Mouse (Mus musculus) left cerebral cortex, adult 11 months (tissue): ENCODE results near the gene Cdca4.
"Not testable (repeated sequence)": the region's sequence is repeated elsewhere in the genome, so short reads cannot be mapped to it uniquely, and the experiment has no call there.

Experiments used
- DNase-seq: peaks from one replicate; pipeline ENCODE4 v3.0.0; 2022; ENCODE audit warnings: low spot score

The Cdca4 gene

DNA sequence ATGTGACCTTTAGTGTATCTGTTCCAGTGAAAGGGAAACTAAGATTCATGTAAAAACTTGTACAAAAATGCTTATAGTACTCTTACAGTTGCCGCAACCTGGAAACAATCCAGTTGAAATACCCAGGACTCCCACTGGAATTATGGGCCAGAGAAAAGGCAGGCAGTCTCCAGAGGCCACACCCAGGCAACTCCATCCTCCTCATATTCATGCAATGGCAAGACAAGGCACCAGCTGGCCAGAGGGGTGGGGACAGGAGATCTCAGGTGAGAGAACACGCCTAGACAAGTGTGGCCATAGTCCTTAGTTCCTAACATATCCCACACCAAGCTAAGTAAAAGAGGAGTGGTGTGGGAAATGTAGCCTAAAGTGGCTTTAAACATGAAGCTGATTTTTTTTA lies 6.5 kb downstream of the Cdca4 start:
- DNase-seq, result no peak

DNA sequence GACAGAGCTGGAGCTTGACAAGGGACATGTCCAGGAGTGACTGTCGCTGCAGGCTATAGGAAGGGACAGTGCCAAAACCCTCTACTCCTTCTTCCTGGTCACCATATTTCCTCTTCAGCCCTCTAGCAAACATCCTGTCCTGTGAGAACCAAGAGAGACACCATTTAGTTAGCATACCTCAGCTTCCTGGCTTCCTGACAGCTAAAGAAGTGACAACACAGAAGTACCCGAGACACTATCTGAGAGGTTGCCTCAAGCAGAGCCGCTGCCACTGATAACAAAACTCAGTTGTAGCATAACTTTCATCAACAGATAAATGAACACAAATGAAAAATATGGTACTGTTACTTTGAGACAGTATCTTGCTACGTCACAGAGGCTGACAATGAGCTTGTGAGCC lies 7.2 kb downstream of the Cdca4 start:
- DNase-seq, result no peak

- DNase-seq, result no peak
Measured at GRCm38 (mm10) chr12:112821216-112821615, 8.0 kb downstream of the Cdca4 start.

GRCm38 (mm10) chr12:112820401-112820999 lies 8.7 kb downstream of the Cdca4 start:
- no peak for DNase-seq

- no peak for DNase-seq
Measured at GRCm38 (mm10) chr12:112819057-112819662, 10.1 kb downstream of the Cdca4 start.

DNA sequence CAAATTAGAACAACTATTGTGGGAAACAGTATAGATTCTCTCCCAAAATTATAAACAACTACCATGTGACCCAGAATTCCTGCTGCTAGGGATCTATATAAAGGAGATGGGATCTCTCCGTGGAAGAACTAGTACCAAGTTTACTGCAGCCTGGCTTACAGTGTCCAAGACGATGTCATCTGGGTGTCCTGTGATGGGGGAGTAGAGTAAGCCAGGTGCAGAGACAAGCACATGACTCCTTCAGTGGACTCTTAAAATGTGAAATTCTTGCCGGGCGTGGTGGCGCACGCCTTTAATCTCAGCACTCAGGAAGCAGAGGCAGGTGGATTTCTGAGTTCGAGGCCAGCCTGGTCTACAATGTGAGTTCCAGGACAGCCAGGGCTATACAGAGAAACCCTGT lies 12.4 kb downstream of the Cdca4 start:
- DNase-seq, result not testable (repeated sequence)

- no peak for DNase-seq
Measured at GRCm38 (mm10) chr12:112816294-112816693, 12.9 kb downstream of the Cdca4 start.

DNA sequence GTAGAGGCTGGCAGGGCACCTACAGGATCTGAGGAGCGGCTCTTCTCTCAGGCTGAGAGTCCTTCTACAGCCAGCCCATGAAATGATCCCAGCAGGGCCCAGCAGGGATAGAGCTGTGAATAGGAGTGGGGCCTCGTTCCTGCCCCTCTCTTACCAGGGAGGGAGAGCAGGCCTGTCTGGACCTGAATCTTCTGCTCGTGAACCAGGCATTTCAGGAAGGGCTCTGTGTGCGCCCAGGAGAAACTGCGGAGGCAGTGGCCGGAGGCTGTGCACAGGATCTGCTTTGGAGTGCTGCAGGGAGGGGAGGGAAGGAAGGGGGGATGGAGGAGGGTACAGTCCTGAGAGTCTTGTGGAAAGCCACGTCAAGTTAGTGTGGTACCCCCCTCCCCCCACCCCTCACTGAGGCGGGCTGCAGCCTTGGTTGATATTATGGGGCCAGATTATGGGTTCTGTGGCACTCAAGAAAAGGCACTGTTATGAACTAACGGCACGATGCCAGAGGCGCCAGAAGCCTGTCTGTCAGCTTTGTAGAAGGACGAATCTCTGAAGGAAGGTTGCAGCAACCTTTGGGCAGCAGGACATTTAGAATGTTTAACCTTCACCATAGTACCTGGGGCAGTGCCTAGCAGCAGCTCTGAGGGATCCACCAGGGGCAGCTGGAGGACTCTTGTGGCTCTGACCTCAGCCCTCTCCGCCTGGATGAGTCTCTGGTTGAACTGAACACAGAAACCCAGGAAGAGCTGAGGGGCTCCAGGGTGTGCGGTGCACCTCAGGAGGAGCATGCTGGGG lies 14.3 kb downstream of the Cdca4 start:
- DNase-seq, result no peak

DNA sequence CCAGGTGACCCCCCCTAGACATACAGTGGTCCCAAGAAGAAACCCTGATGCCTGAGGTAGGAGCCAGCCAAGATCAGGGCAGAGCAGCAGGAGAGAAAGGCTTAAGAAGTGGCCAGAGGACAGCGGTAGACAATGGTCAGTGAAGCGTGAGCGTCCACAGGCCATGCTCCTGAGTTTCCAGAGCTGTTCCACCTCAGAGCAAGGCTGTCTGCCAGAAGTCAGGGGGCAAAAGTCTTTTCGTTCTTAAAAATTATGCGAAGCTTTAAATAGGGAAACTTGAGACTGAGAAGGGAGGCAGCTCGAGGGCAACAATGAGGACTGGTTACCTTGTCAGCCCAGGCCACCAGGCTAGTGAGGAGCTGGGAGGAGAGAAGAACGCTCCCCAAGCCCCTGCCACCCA lies 15.9 kb downstream of the Cdca4 start:
- DNase-seq, result no peak

GRCm38 (mm10) chr12:112810092-112810885 lies 18.9 kb downstream of the Cdca4 start:
- no peak for DNase-seq

- DNase-seq, result no peak
Measured at GRCm38 (mm10) chr12:112809641-112810040, 19.6 kb downstream of the Cdca4 start.

- peak; percentile 90 for DNase-seq
Measured at GRCm38 (mm10) chr12:112808587-112809364, 20.4 kb downstream of the Cdca4 start, which contains the start of gene Clba1. Gene Clba1 (plus strand): TSS chr12:112808937.

GRCm38 (mm10) chr12:112808212-112808586 lies 21.0 kb downstream of the Cdca4 start:
- no peak for DNase-seq

- DNase-seq, result no peak
Measured at GRCm38 (mm10) chr12:112807796-112808195, 21.4 kb downstream of the Cdca4 start.

DNA sequence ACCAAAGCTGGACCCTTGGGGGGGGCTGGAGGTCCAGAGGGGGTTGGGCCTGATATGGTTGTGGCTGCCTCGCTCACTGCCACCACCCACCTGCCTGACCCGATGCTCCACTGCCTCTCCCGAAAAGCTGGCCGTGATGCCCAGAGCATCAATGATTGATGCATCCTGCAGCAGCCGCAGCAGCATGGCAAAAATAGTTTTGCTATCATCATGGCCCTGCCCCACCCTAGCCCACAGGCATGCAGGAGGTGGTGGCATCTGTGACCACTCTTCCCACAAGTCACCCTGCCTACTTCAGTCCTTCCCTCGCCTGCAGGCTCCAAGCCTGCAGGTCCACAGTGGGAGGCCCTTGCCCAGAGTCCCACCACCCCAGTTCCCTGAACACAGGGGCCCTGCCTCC lies 23.2 kb downstream of the Cdca4 start:
- no peak for DNase-seq

GRCm38 (mm10) chr12:112804046-112804445 lies 25.2 kb downstream of the Cdca4 start:
- DNase-seq, result no peak

GRCm38 (mm10) chr12:112802917-112803316 lies 26.3 kb downstream of the Cdca4 start:
- no peak for DNase-seq

DNA sequence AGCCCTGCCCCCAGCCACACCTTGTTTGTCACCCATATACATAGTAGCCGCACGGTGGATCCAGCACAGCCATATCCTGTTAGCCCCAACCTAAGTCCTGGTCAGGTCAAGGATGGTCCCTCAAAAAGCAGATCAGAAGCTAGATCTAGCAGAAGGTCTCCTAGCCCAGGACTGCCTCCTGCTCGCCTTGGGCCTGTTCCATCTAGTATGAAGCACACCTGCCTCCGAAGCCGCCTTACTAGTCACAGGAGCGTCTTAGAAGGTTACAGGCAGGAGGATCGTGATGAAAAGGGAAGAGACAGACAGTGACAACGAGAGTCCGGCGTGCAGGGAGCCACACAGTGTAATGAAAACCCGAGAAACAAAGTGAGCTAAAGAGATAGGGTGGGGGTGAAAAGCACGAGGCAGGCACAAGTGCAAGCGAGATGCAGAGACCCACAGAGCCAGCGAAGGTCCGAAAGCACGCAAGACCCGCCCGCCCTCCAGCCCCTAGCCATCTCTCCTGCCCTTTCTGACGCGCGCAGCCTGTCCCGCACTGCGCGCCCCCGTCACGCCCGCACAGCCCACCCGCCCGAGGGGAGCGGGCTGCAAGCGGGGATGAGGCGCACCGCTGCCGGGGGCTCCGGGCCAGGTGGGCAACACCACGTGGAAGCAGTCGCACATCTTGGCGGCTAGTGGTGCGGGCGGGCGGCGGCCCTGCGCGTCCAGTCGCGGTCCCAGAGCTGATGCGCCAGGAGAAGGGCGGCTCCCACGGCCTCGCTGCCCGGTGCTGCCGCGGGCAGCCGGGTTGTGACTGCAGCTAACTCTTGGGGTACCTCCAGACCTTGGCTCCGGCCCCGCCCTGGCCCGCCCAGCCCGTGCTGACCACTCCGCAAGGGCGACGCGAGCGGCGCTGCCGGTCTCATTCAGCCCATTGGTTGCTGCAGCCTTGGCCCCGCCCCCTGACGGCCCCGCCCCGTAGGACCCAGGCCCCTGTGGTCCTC lies 27.1 kb downstream of the Cdca4 start, which contains the start of gene Ahnak2:
Gene Ahnak2 (minus strand): TSS at position 794 of the 983 bp plus-strand sequence.
- no peak for DNase-seq

- DNase-seq, result no peak
Measured at GRCm38 (mm10) chr12:112800476-112800875, 28.7 kb downstream of the Cdca4 start.

GRCm38 (mm10) chr12:112799237-112799970 lies 29.8 kb downstream of the Cdca4 start:
- no peak for DNase-seq
